Mouse (Mus musculus) E14TG2a.4 (cell line): ENCODE data around the gene Pgam1.
A peak's percentile ranks its signal among the peaks of the same experiment; 100 is the strongest.
"Not testable (repeated sequence)": the region's sequence is repeated elsewhere in the genome, so short reads cannot be mapped to it uniquely, and the experiment has no call there.

Source experiments
- H3K27me3 ChIP-seq: 2 replicates; pipeline ENCODE4 v1.6.1; 2014; ENCODE audit warnings: low read length, control low read depth; ENCODE audit not compliant: insufficient read depth
- H3K36me3 ChIP-seq: 2 replicates; pipeline ENCODE4 v1.6.1; 2014; ENCODE audit warnings: low read length, control low read depth; ENCODE audit not compliant: insufficient read depth
- H3K4me1 ChIP-seq: replicated peaks from 2 replicates; pipeline ENCODE4 v1.6.1; 2014; ENCODE audit warnings: low read depth, low read length, control low read depth
- H3K4me3 ChIP-seq: replicated peaks from 2 replicates; pipeline ENCODE4 v1.5.1; 2014; ENCODE audit warnings: mild to moderate bottlenecking, low read length
- H3K9me3 ChIP-seq: 2 replicates; pipeline ENCODE4 v1.6.1; 2014; ENCODE audit warnings: low read length, control low read depth
- CTCF ChIP-seq: conservative IDR thresholded peaks from 2 replicates; pipeline ENCODE4 v1.5.1; 2014; ENCODE audit warnings: low read length
- NANOG ChIP-seq: IDR thresholded peaks from 2 replicates; pipeline ENCODE4 v1.6.1; 2014; ENCODE audit warnings: borderline replicate concordance, low read length, mixed read lengths
- POU5F1 ChIP-seq: IDR thresholded peaks from 2 replicates; pipeline ENCODE4 v1.6.1; 2014; ENCODE audit warnings: low read length, borderline replicate concordance

Gene Pgam1

DNA sequence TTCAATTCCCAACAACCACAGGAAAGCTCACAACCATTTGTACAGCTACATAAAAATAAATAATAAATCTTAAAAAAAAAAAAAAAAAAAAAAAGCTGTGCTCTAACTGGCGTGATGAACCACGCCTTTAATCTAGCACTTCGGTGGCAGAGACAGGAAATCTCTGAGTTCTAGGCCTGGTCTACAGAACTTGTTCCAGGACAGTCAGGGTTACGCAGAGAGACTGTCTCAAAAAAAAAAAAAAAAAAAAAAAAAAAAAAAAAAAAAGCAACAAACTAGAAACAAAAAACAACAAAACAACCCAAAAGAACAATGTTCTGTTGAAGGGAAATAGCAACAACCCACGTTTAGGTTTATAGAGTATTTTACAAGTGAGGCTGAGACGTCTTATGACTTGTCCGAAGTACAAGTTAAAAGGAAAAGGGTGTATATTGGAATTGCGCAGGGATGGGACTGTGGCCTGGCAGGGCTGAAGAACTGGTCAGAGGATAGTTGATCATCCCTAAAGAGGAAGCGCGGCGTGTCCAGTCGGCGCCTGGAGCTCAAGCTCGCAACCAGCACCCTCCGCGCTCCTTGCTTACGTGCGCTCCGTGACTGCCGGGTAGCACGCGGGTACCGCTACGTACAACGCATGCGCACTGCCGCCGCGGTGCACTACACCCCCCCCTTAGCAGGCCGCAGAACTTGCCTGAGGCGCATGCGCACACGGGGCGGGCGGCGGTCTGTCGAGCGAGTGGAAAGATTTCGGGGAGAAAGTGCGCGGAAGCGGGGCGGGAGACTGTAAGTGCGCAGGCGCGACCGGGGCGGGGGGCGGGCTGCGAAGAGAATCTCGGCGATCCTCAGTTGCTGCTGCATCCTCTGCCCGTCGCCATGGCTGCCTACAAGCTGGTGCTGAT is at the start of gene Pgam1:
Gene Pgam1, plus strand, starts transcription at position 746 of the 896 bp plus-strand sequence.
- Histone ChIP-seq H3K27me3 (peaks cover 3% of the 10 kb centered on the region; the same call in 1 of the 2 replicates), H3K36me3 (peaks cover 39% of the 10 kb centered on the region), H3K4me1 (peaks cover 45% of the 10 kb centered on the region), H3K9me3 (no peaks in the 10 kb centered on the region), H3K4me3 (peak within 1 kb of the TSS; percentile 100)
- no peak for TF ChIP-seq POU5F1
- no peak for TF ChIP-seq NANOG
- TF ChIP-seq CTCF, result no peak

DNA sequence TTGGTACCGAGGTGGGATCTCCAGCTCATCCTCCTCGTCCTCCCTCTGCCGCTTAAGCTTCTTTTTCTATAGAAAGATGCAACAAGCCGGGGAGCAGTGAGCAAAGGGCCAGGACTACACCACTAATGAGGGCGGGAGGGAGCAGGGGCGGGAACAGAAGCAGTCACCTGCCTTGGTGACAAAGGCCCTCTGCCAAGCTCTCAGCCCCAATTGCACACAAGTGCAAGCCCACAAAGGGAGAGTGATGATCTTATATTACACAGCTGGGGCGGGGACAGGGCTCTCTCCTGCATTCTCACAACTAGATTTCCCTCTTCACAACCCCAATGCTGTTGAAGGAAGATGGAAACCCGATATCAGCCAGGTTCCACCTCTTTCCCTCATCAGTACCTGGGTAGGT is 45.0 kb upstream of the Pgam1 start:
- Histone ChIP-seq H3K36me3 (peaks cover 100% of the 10 kb centered on the region), H3K4me3 (no peak overlapping the region), H3K9me3 (no peaks in the 10 kb centered on the region), H3K27me3 (no peaks in the 10 kb centered on the region), H3K4me1 (peaks cover 18% of the 10 kb centered on the region)
- TF ChIP-seq POU5F1 (no peak), NANOG (no peak), CTCF (no peak)

DNA sequence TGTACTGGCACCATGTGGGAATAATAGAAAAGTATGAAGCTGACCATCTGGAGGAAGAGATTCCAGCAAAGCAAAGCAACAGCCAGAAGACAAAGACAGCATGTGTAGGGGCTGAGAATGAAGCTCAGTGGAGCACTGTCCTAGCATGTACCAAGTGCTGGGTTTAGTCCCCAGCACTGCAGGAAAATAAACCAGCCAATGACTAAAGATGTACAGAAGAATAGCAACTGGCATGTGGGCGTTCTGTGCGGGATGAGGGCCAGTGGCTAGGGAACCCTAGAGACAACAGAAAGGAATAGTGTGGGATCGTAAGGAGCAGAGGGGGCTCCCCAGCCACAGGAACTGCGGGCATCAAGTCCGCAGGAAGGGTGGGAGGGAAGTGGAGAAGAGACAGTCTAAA is 42.4 kb upstream of the Pgam1 start:
- Histone ChIP-seq H3K27me3 (no peaks in the 10 kb centered on the region), H3K4me3 (no peak overlapping the region), H3K9me3 (no peaks in the 10 kb centered on the region), H3K36me3 (peaks cover 100% of the 10 kb centered on the region), H3K4me1 (peaks cover 20% of the 10 kb centered on the region)
- no peak for TF ChIP-seq POU5F1
- no peak for TF ChIP-seq CTCF
- no peak for TF ChIP-seq NANOG

DNA sequence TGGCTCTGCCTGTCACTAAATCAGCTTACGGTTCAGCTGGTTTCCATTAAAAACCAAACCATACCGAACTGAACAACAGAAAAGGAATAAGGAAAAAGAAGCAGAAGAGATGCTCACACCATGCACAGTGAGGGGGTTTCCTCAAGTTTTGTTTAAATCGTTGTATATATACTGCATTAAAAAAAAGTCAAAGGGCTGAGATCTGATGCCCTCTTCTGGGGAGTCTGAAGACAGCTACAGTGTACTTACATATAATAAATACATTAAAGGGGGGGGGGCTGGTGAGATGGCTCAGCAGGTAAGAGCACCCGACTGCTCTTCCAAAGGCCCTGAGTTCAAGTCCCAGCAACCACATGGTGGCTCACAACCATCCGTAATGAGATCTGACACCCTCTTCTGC is 41.8 kb upstream of the Pgam1 start:
- not testable (repeated sequence) for H3K27me3 ChIP-seq

DNA sequence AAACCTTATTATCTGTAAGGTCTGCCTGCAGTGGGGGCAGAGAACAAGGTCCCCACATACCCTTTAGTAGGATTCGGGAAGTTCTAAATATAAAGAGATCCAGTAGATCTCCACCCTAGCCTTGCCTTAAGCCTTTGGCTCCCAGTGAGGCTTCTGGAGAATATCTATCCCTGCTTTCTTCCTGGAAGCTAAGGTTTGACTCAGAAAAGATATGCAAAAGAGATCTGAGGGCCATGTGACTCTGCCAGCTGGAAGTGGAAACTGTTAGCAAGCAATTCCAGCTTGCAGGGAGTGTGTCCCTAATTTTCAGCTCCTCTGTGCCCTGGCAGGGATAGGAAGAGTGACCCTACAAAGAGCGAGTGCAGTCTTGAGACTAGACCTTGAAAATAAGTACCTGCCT is 39.4 kb upstream of the Pgam1 start:
- TF ChIP-seq NANOG (no peak), POU5F1 (no peak), CTCF (no peak)
- no peaks in the 10 kb centered on the region for H3K27me3 ChIP-seq
- H3K4me1 ChIP-seq, result peaks cover 10% of the 10 kb centered on the region
- H3K9me3 ChIP-seq, result no peaks in the 10 kb centered on the region
- no peak overlapping the region for H3K4me3 ChIP-seq
- peaks cover 100% of the 10 kb centered on the region for H3K36me3 ChIP-seq

More for the DNA sequence above, 41.8 kb upstream of the Pgam1 start:
- Histone ChIP-seq H3K36me3 (peaks cover 100% of the 10 kb centered on the region), H3K4me1 (peaks cover 18% of the 10 kb centered on the region)
- H3K9me3 ChIP-seq, H3K4me3 ChIP-seq: not testable (repeated sequence)

DNA sequence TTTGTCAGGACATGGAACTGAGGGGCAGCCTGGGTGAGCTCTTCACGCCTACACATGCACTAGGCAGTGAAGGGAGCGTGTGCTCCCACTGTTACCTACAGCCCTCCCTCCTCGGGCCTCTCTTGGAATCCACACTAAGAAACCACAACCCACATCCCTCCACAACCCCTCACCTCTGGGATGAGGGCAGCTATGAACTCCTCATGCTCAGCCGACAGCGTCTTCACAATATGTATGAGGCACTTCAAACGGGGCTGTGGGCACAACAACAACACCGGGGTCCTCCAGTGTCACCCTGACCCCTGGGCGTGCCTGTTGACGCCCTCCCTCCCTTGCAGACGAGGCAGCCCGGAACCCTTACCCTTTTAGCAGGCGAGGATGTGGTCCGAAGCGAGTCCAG is 37.4 kb upstream of the Pgam1 start:
- H3K4me3 ChIP-seq, result no peak overlapping the region
- no peaks in the 10 kb centered on the region for H3K27me3 ChIP-seq
- peaks cover 100% of the 10 kb centered on the region for H3K36me3 ChIP-seq
- peaks cover 10% of the 10 kb centered on the region for H3K4me1 ChIP-seq
- TF ChIP-seq NANOG, result no peak
- TF ChIP-seq POU5F1, result no peak
- TF ChIP-seq CTCF, result no peak
- no peaks in the 10 kb centered on the region for H3K9me3 ChIP-seq

DNA sequence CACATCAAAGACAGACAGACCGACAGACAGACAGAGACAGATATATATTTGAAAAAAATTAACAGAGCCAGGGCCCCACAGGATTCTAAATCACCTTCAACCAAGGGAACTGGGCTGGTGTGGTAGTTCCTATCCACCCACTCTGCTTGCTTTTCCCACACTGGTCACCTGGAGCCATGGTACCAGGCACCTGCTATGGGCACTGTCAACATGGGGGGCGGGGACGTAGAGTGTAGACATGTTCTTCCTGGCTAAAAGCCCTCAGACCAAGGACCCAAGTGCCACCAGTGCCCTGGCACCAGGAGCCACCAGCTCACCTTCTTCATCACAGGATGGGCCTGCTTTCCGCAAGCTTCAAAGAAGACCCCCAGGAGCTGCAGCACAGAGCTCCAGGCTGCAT is 29.9 kb upstream of the Pgam1 start:
- Histone ChIP-seq H3K4me3 (no peak overlapping the region), H3K27me3 (no peaks in the 10 kb centered on the region), H3K9me3 (no peaks in the 10 kb centered on the region), H3K36me3 (peaks cover 98% of the 10 kb centered on the region), H3K4me1 (peaks cover 27% of the 10 kb centered on the region)
- no peak for TF ChIP-seq CTCF
- TF ChIP-seq NANOG, result no peak
- no peak for TF ChIP-seq POU5F1

DNA sequence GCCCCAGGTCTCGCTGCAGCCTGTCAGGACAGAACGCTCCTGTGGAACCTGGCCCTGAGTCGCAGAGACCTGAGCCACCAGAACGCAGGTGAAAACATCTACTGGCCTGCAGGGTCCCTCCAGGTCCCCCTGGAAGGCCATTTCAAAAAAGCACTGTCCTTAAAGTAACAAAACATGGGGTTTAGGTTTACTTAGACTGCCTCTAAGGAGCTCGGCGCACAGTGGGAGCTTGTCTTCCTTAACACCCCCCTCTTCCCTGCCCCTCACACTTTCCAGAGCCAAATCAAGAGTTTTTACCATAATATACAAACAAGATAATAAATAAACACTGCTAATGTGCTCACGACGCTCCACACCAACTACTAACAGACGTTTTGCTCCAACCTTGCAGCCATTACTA is 27.8 kb upstream of the Pgam1 start:
- peaks cover 98% of the 10 kb centered on the region for H3K36me3 ChIP-seq
- TF ChIP-seq POU5F1, result no peak
- no peak for TF ChIP-seq NANOG
- TF ChIP-seq CTCF, result no peak
- no peaks in the 10 kb centered on the region for H3K27me3 ChIP-seq
- H3K4me3 ChIP-seq, result 0 out of 2 replicates have a peak overlapping the region, but pooled peaks have one; percentile 23
- H3K4me1 ChIP-seq, result peaks cover 35% of the 10 kb centered on the region
- H3K9me3 ChIP-seq, result no peaks in the 10 kb centered on the region

DNA sequence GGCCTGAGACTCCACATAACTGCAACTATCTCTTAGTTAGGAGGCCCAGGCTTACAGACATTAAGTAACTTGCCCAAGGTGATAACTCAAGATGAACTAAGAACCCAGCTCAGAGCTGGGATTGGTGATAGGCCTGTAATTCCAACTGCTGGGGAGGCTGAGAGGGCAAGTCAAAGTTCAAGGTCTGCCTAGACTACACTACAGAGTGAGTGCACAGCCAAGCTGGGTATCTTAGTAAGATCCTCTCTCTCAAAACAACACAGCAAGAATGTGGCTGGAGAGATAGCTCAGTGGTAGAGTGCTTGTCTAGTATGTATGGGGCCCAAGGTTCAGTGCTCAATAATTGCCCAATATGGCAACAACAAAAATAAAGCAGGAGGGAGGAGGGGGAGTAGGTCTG is 23.5 kb upstream of the Pgam1 start:
- TF ChIP-seq CTCF, result no peak
- Histone ChIP-seq H3K27me3 (no peaks in the 10 kb centered on the region), H3K36me3 (peaks cover 99% of the 10 kb centered on the region)

More for the DNA sequence above, 23.5 kb upstream of the Pgam1 start:
- Histone ChIP-seq H3K4me3 (no peak overlapping the region), H3K9me3 (no peaks in the 10 kb centered on the region), H3K4me1 (peaks cover 32% of the 10 kb centered on the region)
